ENCODE assay signal across 23 mouse cellular contexts in the genomic region with DNA sequence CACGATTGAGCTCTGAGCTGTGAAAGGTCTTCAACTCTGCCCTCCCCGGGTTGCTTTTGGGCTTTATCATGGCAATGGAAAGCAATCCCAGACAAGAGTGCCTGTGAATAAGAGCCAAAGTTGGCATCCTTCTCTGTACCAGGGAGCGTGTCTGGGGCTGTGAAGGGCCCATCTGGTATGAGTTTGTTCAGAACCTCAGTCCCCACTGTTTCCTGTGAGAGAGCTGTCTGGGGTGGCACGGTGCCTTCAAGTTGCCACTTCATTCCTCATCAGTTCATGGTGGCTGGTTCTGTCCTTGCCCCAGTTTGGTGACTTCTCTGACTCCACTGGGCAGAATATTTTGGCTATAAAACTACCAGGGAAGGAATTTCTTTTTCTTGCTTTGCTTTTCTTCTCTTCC. TPM values are rescaled to one million over a fixed set of nuclear protein-coding genes. Genes with fewer than 3 reads are reported as not detected.
DNase-seq lines count a peak whose midpoint lies in the region; ATAC-seq and TF ChIP-seq lines count a peak whose summit lies in the region.
"Had no signal": no experiment of that assay in that cellular context is flagged by ENCODE, and none has a peak within 500 bp of the region (broad histone marks: within the 10 kb centered on the region; RNA-seq: fewer than 3 reads in every experiment).

No protein-coding gene starts in this region.

- TF ChIP-seq CTCF in brain, embryonic 14.5 days (IDR thresholded peaks at IDR 0.05; ENCODE audit: borderline replicate concordance, extremely low read depth, insufficient read depth, insufficient read length), result no peak

- no peaks in the 10 kb centered on the region for H3K9me3 ChIP-seq in forebrain, embryonic 16.5 days (ENCODE audit: control insufficient read depth, low read length)
- H3K9me3 ChIP-seq in forebrain, embryonic 10.5 days, result 0 out of 2 replicates have a peak, but pooled peaks cover 2% of the 10 kb centered on the region
- H3K9me3 ChIP-seq in midbrain, embryonic 16.5 days (replicated peaks; ENCODE audit: control insufficient read depth, low read length, poor library complexity, severe bottlenecking), result no peaks in the 10 kb centered on the region
- H3K9me3 ChIP-seq: embryonic facial prominence, embryonic 15.5 days; forebrain, embryonic 13.5 days; heart, embryonic 12.5 days; hindbrain, embryonic 10.5 days; hindbrain, embryonic 15.5 days had no signal

- 60% methylated on average over 4 of the region's 4 CpGs for WGBS in forebrain, embryonic 16.5 days
- WGBS in forebrain, embryonic 10.5 days, result 76% methylated on average over 4 of the region's 4 CpGs
- WGBS in midbrain, embryonic 16.5 days, result 85% methylated on average over 4 of the region's 4 CpGs

- no peak overlapping the region for H3K4me2 ChIP-seq in forebrain, embryonic 16.5 days (ENCODE audit: low read length)
- H3K4me2 ChIP-seq in midbrain, embryonic 16.5 days (ENCODE audit: low read length), result no peak overlapping the region
- H3K4me2 ChIP-seq: embryonic facial prominence, embryonic 15.5 days; forebrain, embryonic 13.5 days; heart, embryonic 12.5 days; hindbrain, embryonic 15.5 days had no signal

- TF ChIP-seq POLR2A in brain, embryonic 14.5 days (IDR thresholded peaks at IDR 0.05; ENCODE audit: borderline replicate concordance, extremely low read depth, insufficient read depth, insufficient read length, poor library complexity, severe bottlenecking), result no peak

- DNase-seq in cerebellum, postnatal 10 days, result peak; percentile 68 to 81
- no peak for DNase-seq in cerebellum, postnatal 36 days
- DNase-seq in forebrain, embryonic 10.5 days (ENCODE audit: extremely low spot score, low spot score), result no peak
- peak; percentile 43 for DNase-seq in right cerebral cortex, adult 18-20 months
- no peak for DNase-seq in right cerebral cortex, postnatal 14 days
- DNase-seq in brain, embryonic 14.5 days (ENCODE audit: low read depth), result peak; percentile 47
- DNase-seq: adrenal gland, adult 2 months; adrenal gland, postnatal 25 days; cerebellum, adult 11 months; gastrocnemius, postnatal 25 days; kidney, adult 8-10 months had no signal

- no peak overlapping the region for H3K4me3 ChIP-seq in forebrain, embryonic 16.5 days (replicated peaks; ENCODE audit: low read length)
- H3K4me3 ChIP-seq in forebrain, embryonic 10.5 days, result no peak overlapping the region
- no peak overlapping the region for H3K4me3 ChIP-seq in midbrain, embryonic 16.5 days (ENCODE audit: low read depth, low read length)
- H3K4me3 ChIP-seq: embryonic facial prominence, embryonic 15.5 days; erythroblast, embryonic 14.5 days; forebrain, embryonic 13.5 days; heart, embryonic 12.5 days; hindbrain, embryonic 10.5 days; hindbrain, embryonic 15.5 days had no signal

- ATAC-seq in forebrain, embryonic 16.5 days, result peak; percentile 50; the same call in 1 of the 2 replicates
- no peak for ATAC-seq in midbrain, embryonic 16.5 days
- ATAC-seq: activated CD4-positive, CD25-positive, alpha-beta regulatory T cell, adult 4 months; forebrain, embryonic 13.5 days; inflammation-experienced regulatory T-cells, adult 6 months; intestine, postnatal 0 days; Patski had no signal

- 0 out of 2 replicates have a peak, but pooled peaks cover 6% of the 10 kb centered on the region for H3K4me1 ChIP-seq in forebrain, embryonic 16.5 days (replicated peaks; ENCODE audit: control insufficient read depth, insufficient read depth, low read length)
- peaks cover 17% of the 10 kb centered on the region for H3K4me1 ChIP-seq in forebrain, embryonic 10.5 days
- no peaks in the 10 kb centered on the region; the same call in 1 of the 2 replicates for H3K4me1 ChIP-seq in midbrain, embryonic 16.5 days (ENCODE audit: control insufficient read depth, insufficient read depth, low read length)
- H3K4me1 ChIP-seq: hindbrain, embryonic 15.5 days had no signal

- no peaks in the 10 kb centered on the region for H3K36me3 ChIP-seq in forebrain, embryonic 16.5 days (ENCODE audit: control insufficient read depth, insufficient read depth)
- no peaks in the 10 kb centered on the region for H3K36me3 ChIP-seq in forebrain, embryonic 10.5 days (replicated peaks)
- no peaks in the 10 kb centered on the region for H3K36me3 ChIP-seq in midbrain, embryonic 16.5 days (ENCODE audit: control insufficient read depth, insufficient read depth, low read length)
- H3K36me3 ChIP-seq: embryonic facial prominence, embryonic 15.5 days; heart, embryonic 12.5 days; hindbrain, embryonic 10.5 days; hindbrain, embryonic 15.5 days had no signal

- H3K9ac ChIP-seq in forebrain, embryonic 16.5 days (replicated peaks; ENCODE audit: low read depth, low read length), result no peak overlapping the region
- no peak overlapping the region for H3K9ac ChIP-seq in midbrain, embryonic 16.5 days (ENCODE audit: low read depth, low read length)
- H3K9ac ChIP-seq: embryonic facial prominence, embryonic 15.5 days; forebrain, embryonic 13.5 days; heart, embryonic 12.5 days; hindbrain, embryonic 15.5 days had no signal

- no peaks in the 10 kb centered on the region for H3K27me3 ChIP-seq in forebrain, embryonic 16.5 days (replicated peaks; ENCODE audit: control insufficient read depth, insufficient read depth, low read length)
- no peaks in the 10 kb centered on the region for H3K27me3 ChIP-seq in forebrain, embryonic 10.5 days (ENCODE audit: poor library complexity, severe bottlenecking)
- no peaks in the 10 kb centered on the region for H3K27me3 ChIP-seq in midbrain, embryonic 16.5 days (ENCODE audit: control insufficient read depth, insufficient read depth, low read depth, low read length)
- H3K27me3 ChIP-seq: embryonic facial prominence, embryonic 15.5 days; forebrain, embryonic 13.5 days; heart, embryonic 12.5 days; hindbrain, embryonic 15.5 days had no signal

- no peak overlapping the region for H3K27ac ChIP-seq in forebrain, embryonic 16.5 days (ENCODE audit: low read length)
- no peak overlapping the region for H3K27ac ChIP-seq in forebrain, embryonic 10.5 days
- no peak overlapping the region for H3K27ac ChIP-seq in midbrain, embryonic 16.5 days (ENCODE audit: low read length)
- H3K27ac ChIP-seq: embryonic facial prominence, embryonic 15.5 days; forebrain, embryonic 13.5 days; hindbrain, embryonic 10.5 days; hindbrain, embryonic 15.5 days had no signal

RNA-seq across cellular contexts. Expression of gene Adcy5, which starts 33.4 kb away (rescaled TPM):
- polyA plus RNA-seq in forebrain, embryonic 16.5 days (2015; fragmentation: Nextera tagmentation; extraction: Ambion mirVana), result 5.8 and 6.8 TPM in 2 replicates
- polyA plus RNA-seq in forebrain, embryonic 10.5 days (2016; fragmentation: Nextera tagmentation; extraction: Ambion mirVana), result 0.64 and 0.67 TPM in 2 replicates
- polyA plus RNA-seq in brain, embryonic 14.5 days (2012; rRNA removed), result 25.5 and 36.2 TPM in 2 replicates
- polyA plus RNA-seq in midbrain, embryonic 16.5 days (2015; fragmentation: Nextera tagmentation; extraction: Ambion mirVana), result 7.0 and 7.1 TPM in 2 replicates
- polyA plus RNA-seq: erythroblast, embryonic 14.5 days had no signal

Comparison
In these comparisons a context has a peak if more than half of its experiments do, and no peak if none do; other contexts are left out.
1. DNase-seq: peak in cerebellum, postnatal 10 days (2 of 2), right cerebral cortex, adult 18-20 months (single experiment) and brain, embryonic 14.5 days (single experiment); none in cerebellum, postnatal 36 days (0 of 2), forebrain, embryonic 10.5 days (single experiment) and right cerebral cortex, postnatal 14 days (single experiment).